Mouse (Mus musculus): Measurements from ENCODE around the gene Il2rb. TPM values are rescaled to one million over a fixed set of nuclear protein-coding genes. Genes with fewer than 3 reads are reported as not detected.
A peak's percentile ranks its signal among the peaks of the same experiment; 100 is the strongest.

The Il2rb gene
- total and polyA plus RNA-seq, 3 experiments = 0.04 TPM; not detected in 2

DNA sequence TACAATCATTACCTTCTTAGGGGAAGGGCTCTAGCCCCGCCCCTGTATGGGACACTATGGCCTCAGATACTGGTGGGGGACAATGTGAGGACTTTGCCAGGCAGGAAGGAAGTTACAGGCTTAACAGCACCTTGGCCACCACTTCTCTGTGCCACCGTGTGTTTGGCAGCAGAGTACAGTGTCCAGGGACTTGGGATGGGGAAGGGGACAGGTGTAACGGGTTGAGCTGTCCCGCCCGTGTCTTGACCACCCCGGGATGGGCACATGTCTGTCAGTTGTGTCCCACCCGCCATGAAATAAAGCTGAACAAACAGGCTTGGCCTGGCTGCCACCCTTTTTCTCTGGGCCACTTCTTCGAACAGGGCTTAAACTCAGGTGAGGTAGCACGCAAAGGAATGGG is 56.1 kb downstream of the Il2rb start:
- Histone ChIP-seq H3K9ac (ENCODE audit: control insufficient read depth, low read depth, low read length, poor library complexity, severe bottlenecking) (no peak overlapping the region), H3K27ac (ENCODE audit: control insufficient read depth, low read depth, low read length) (no peak overlapping the region), H3K4me3 (ENCODE audit: control insufficient read depth in 1 of 2, insufficient read depth in 1 of 2, low read depth in 2 of 2, low read length in 2 of 2) (no peak overlapping the region), H3K36me3 (ENCODE audit: control insufficient read depth in 1 of 2, insufficient read depth in 2 of 2, low read length in 2 of 2) (peaks cover 0 to 7% of the 10 kb centered on the region in 2 experiments; a peak in 2 of 4 replicates), H3K79me2 (ENCODE audit: control insufficient read depth, insufficient read depth, low read length, poor library complexity) (no peaks in the 10 kb centered on the region), H3K27me3 (ENCODE audit: control insufficient read depth in 1 of 2, insufficient read depth in 2 of 2, low read length in 2 of 2) (no peaks in the 10 kb centered on the region), H3K4me1 (ENCODE audit: control insufficient read depth in 1 of 2, insufficient read depth in 2 of 2, low read length in 2 of 2) (peaks cover 13 to 21% of the 10 kb centered on the region in 2 experiments), H3K9me3 (replicated peaks; ENCODE audit: insufficient read depth, low read length) (no peaks in the 10 kb centered on the region)
- no peak for DNase-seq (ENCODE audit: low read depth, low spot score)
- TF ChIP-seq ETS1 (IDR thresholded peaks at IDR 0.05; ENCODE audit: low read depth, low read length) (no peak), TAL1 (IDR thresholded peaks at IDR 0.05; ENCODE audit: low read length) (no peak), MYB (IDR thresholded peaks at IDR 0.05; ENCODE audit: low read depth, low read length) (no peak), ZC3H11A (IDR thresholded peaks at IDR 0.05; ENCODE audit: low read depth, low read length) (no peak), CHD2 (IDR thresholded peaks at IDR 0.05; ENCODE audit: low read length) (no peak), GATA1 (IDR thresholded peaks at IDR 0.05; ENCODE audit: low read depth, low read length) (no peak), NELFE (IDR thresholded peaks at IDR 0.05; ENCODE audit: low read depth, low read length) (no peak), HCFC1 (IDR thresholded peaks at IDR 0.05; ENCODE audit: low read depth, low read length) (no peak), CTCF (IDR thresholded peaks at IDR 0.05 in 2 of 3, conservative IDR thresholded peaks at IDR 0.05 in 1 of 3; ENCODE audit: control insufficient read depth in 1 of 3, insufficient read depth in 1 of 3, low read depth in 2 of 3, low read length in 3 of 3, poor library complexity in 1 of 3, severe bottlenecking in 1 of 3) (no peak), MAFK (IDR thresholded peaks at IDR 0.05; ENCODE audit: borderline replicate concordance, low read depth, low read length) (no peak), UBTF (IDR thresholded peaks at IDR 0.05; ENCODE audit: borderline replicate concordance, insufficient read depth, low read depth, low read length) (no peak), CHD1 (IDR thresholded peaks at IDR 0.05; ENCODE audit: low read depth, low read length) (no peak), SIN3A (IDR thresholded peaks at IDR 0.05; ENCODE audit: low read length) (no peak), MEF2A (IDR thresholded peaks at IDR 0.05; ENCODE audit: extremely low read depth, insufficient replicate concordance, low read depth, low read length, poor library complexity, severe bottlenecking) (no peak)

- Histone ChIP-seq H3K27me3 (ENCODE audit: control insufficient read depth in 1 of 2, insufficient read depth in 2 of 2, low read length in 2 of 2) (no peaks in the 10 kb centered on the region), H3K4me3 (ENCODE audit: control insufficient read depth in 1 of 2, insufficient read depth in 1 of 2, low read depth in 2 of 2, low read length in 2 of 2) (no peak overlapping the region), H3K27ac (ENCODE audit: control insufficient read depth, low read depth, low read length) (no peak overlapping the region), H3K9me3 (replicated peaks; ENCODE audit: insufficient read depth, low read length) (no peaks in the 10 kb centered on the region), H3K9ac (ENCODE audit: control insufficient read depth, low read depth, low read length, poor library complexity, severe bottlenecking) (peak overlapping the region; percentile 44), H3K79me2 (ENCODE audit: control insufficient read depth, insufficient read depth, low read length, poor library complexity) (no peaks in the 10 kb centered on the region), H3K36me3 (ENCODE audit: control insufficient read depth in 1 of 2, insufficient read depth in 2 of 2, low read length in 2 of 2) (peaks cover 0 to 7% of the 10 kb centered on the region in 2 experiments; a peak in 2 of 4 replicates), H3K4me1 (ENCODE audit: control insufficient read depth in 1 of 2, insufficient read depth in 2 of 2, low read length in 2 of 2) (peaks cover 13 to 21% of the 10 kb centered on the region in 2 experiments)
- TF ChIP-seq E2F4 (IDR thresholded peaks at IDR 0.05; ENCODE audit: borderline replicate concordance, low read depth, low read length) (no peak), NRF1 (IDR thresholded peaks at IDR 0.05; ENCODE audit: insufficient read depth, low read depth, low read length, poor library complexity, severe bottlenecking) (no peak)
- no peak for DNase-seq (ENCODE audit: low read depth, low spot score)
These were observed 56.6 kb downstream of the Il2rb start for GRCm38 (mm10) chr15:78438505-78438904.

Measured in MEL (cell line).